In the genomic region with DNA sequence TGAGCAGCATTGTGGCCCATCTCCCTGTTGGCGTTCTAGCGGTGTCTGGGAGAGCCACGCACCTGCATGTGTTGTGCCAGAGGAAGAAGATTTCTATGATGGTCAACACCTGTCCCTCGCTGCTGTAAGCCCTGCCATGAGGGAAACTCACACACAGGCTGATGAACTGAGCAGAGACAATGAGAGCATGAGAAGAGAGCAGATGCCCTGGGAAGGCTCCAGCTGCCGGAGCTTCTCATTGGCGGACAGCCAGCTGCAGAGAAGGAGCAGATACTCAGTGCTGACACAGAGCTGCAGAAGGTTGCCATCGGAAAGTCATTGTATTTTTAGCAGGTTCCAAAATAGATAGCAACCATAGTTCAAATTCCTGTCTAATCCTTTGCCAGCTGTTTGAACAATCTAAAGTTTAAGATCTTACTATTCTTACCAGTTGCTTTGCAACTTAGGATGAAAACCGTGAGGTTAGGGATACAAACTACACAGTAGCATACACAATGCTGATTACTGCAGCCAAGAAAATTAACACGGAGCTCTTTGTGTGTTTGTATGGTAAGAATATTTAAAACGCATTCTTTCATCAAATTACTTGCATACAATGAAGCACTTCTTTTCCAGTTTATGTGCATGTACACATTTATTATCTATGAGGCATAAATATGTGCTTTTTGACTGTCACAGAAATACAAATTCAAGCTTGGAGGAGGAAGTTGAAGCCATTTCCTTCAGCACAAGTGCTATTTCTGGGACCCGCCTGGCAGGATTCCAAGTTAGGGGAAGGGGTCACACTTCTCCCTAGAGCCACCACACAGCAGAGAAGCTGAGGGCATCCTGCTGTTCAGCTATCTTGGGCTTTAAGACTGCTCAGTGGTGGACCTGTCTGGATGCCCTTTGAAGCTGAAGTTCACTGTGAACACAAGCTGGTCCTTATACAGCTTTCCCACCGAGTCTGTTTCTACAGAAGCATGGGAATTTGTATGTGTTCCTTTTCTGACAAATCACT, we compare ENCODE assay signal across 9 mouse cellular contexts. TPM values are rescaled to one million over a fixed set of nuclear protein-coding genes. Genes with fewer than 3 reads are reported as not detected.
DNase-seq lines count a peak whose midpoint lies in the region; ATAC-seq and TF ChIP-seq lines count a peak whose summit lies in the region.
"Had no signal": no experiment of that assay in that cellular context is flagged by ENCODE, and none has a peak within 500 bp of the region (broad histone marks: within the 10 kb centered on the region; RNA-seq: fewer than 3 reads in every experiment).

No protein-coding gene starts in this region.

- ATAC-seq in intestine, embryonic 16.5 days = peak; percentile 85
- ATAC-seq in megakaryocyte progenitor cell, adult 5-6 weeks (replicated peaks; ENCODE audit: poor library complexity) = no peak

- no peaks in the 10 kb centered on the region for H3K27me3 ChIP-seq in kidney, adult 2 months (replicated peaks; ENCODE audit: control insufficient read depth, insufficient read depth, low read length)
- no peaks in the 10 kb centered on the region for H3K27me3 ChIP-seq in intestine, embryonic 16.5 days (replicated peaks; ENCODE audit: control insufficient read depth, insufficient read depth, low read length)
- H3K27me3 ChIP-seq in limb, embryonic 10.5 days (ENCODE audit: low read depth, poor library complexity, severe bottlenecking) = no peaks in the 10 kb centered on the region
- H3K27me3 ChIP-seq: midbrain, embryonic 12.5 days had no signal

- no peaks in the 10 kb centered on the region for H3K36me3 ChIP-seq in kidney, adult 2 months (ENCODE audit: control insufficient read depth, insufficient read depth, low read length)
- H3K36me3 ChIP-seq in intestine, embryonic 16.5 days (ENCODE audit: control insufficient read depth, insufficient read depth, low read length) = no peaks in the 10 kb centered on the region
- no peaks in the 10 kb centered on the region for H3K36me3 ChIP-seq in limb, embryonic 10.5 days
- H3K36me3 ChIP-seq: midbrain, embryonic 12.5 days had no signal

- peak; percentile 17 for DNase-seq in kidney, adult 2 months
- no peak for DNase-seq in kidney, adult 18-20 months
- peak; percentile 35 for DNase-seq in cerebellum, adult 11 months
- peak; percentile 81 for DNase-seq in gastrocnemius, postnatal 10 days
- DNase-seq in limb, embryonic 10.5 days (ENCODE audit: low spot score) = peak; percentile 25
- peak; percentile 65 for DNase-seq in right cerebral cortex, postnatal 25 days

- no peak for TF ChIP-seq POLR2A in kidney, adult 2 months (IDR thresholded peaks at IDR 0.05; ENCODE audit: low read depth, low read length)

- H3K9me3 ChIP-seq in intestine, embryonic 16.5 days (ENCODE audit: control insufficient read depth, low read length) = no peaks in the 10 kb centered on the region
- H3K9me3 ChIP-seq in limb, embryonic 10.5 days (replicated peaks) = no peaks in the 10 kb centered on the region
- H3K9me3 ChIP-seq: midbrain, embryonic 12.5 days had no signal

- no peak overlapping the region for H3K4me3 ChIP-seq in kidney, adult 2 months (ENCODE audit: insufficient read depth, low read depth, low read length)
- no peak overlapping the region for H3K4me3 ChIP-seq in intestine, embryonic 16.5 days (ENCODE audit: low read length)
- H3K4me3 ChIP-seq in limb, embryonic 10.5 days = no peak overlapping the region
- H3K4me3 ChIP-seq: midbrain, embryonic 12.5 days had no signal

- WGBS in kidney, adult 2 months = 51% methylated on average over 12 of the region's 12 CpGs
- 36% methylated on average over 12 of the region's 12 CpGs for WGBS in intestine, embryonic 16.5 days
- 84% methylated on average over 12 of the region's 12 CpGs for WGBS in limb, embryonic 10.5 days

- H3K9ac ChIP-seq in intestine, embryonic 16.5 days (ENCODE audit: low read depth, low read length) = no peak overlapping the region
- H3K9ac ChIP-seq: midbrain, embryonic 12.5 days had no signal

- no peak overlapping the region for H3K27ac ChIP-seq in kidney, adult 2 months (ENCODE audit: insufficient read depth, low read depth, low read length)
- H3K27ac ChIP-seq in intestine, embryonic 16.5 days (ENCODE audit: low read length) = peak overlapping the region; percentile 49
- H3K27ac ChIP-seq in limb, embryonic 10.5 days = no peak overlapping the region
- H3K27ac ChIP-seq: midbrain, embryonic 12.5 days had no signal

- TF ChIP-seq CTCF in kidney, adult 2 months (conservative IDR thresholded peaks at IDR 0.05; ENCODE audit: insufficient read depth, insufficient read length, low read depth, low read length) = no peak

- peaks cover 3% of the 10 kb centered on the region; the same call in 1 of the 2 replicates for H3K4me1 ChIP-seq in kidney, adult 2 months (ENCODE audit: control insufficient read depth, insufficient read depth, low read length)
- H3K4me1 ChIP-seq in intestine, embryonic 16.5 days (ENCODE audit: control insufficient read depth, insufficient read depth, low read length) = peaks cover 11% of the 10 kb centered on the region; the same call in 1 of the 2 replicates
- no peaks in the 10 kb centered on the region for H3K4me1 ChIP-seq in limb, embryonic 10.5 days
- H3K4me1 ChIP-seq: midbrain, embryonic 12.5 days had no signal

- H3K4me2 ChIP-seq in intestine, embryonic 16.5 days (ENCODE audit: low read depth, low read length) = peak overlapping the region; percentile 17; the same call in 1 of the 2 replicates
- H3K4me2 ChIP-seq: midbrain, embryonic 12.5 days had no signal

RNA-seq across cellular contexts. Expression of a gene that starts 42.6 kb away (rescaled TPM):
- 1.2 and 1.4 TPM in 2 replicates for polyA plus RNA-seq in kidney, adult 2 months (2012; rRNA removed)
- total RNA-seq in gastrocnemius, postnatal 10 days (2021) = 1 to 10 TPM; 1.7 TPM
- 1.2 and 1.4 TPM in 2 replicates for polyA plus RNA-seq in intestine, embryonic 16.5 days (2015; fragmentation: Nextera tagmentation; extraction: Ambion mirVana)
- polyA plus RNA-seq in limb, embryonic 10.5 days (2016; fragmentation: Nextera tagmentation; extraction: Ambion mirVana) = 1.5 and 1.9 TPM in 2 replicates
- not detected in 2 replicates for total RNA-seq in megakaryocyte progenitor cell, adult 5-6 weeks (2015)
- total RNA-seq in megakaryocyte progenitor cell, adult 5-6 weeks (2017) = not detected in 2 replicates
